Mouse (Mus musculus) erythroblast, embryonic 14.5 days (primary cell): Measurements from ENCODE around the gene Ethe1. TPM values are rescaled to one million over a fixed set of nuclear protein-coding genes. Genes with fewer than 3 reads are reported as not detected.

ENCODE experiments used
- H3K27me3 ChIP-seq: 2 replicates; pipeline ENCODE4 v1.6.1; 2012; ENCODE audit warnings: inconsistent platforms; ENCODE audit not compliant: control insufficient read depth
- H3K36me3 ChIP-seq: 2 replicates; pipeline ENCODE4 v1.6.1; 2012; ENCODE audit warnings: mild to moderate bottlenecking, inconsistent platforms; ENCODE audit not compliant: control insufficient read depth
- H3K4me1 ChIP-seq: 2 replicates; pipeline ENCODE4 v1.6.1; 2012; ENCODE audit warnings: inconsistent platforms; ENCODE audit not compliant: control insufficient read depth
- H3K4me3 ChIP-seq: replicated peaks from 2 replicates; pipeline ENCODE3; 2012; ENCODE audit warnings: moderate library complexity, mild to moderate bottlenecking, inconsistent platforms
- H3K9me3 ChIP-seq: 2 replicates; pipeline ENCODE4 v1.6.1; 2012; ENCODE audit warnings: low read length, inconsistent platforms, mixed read lengths; ENCODE audit not compliant: control insufficient read depth
- GATA1 ChIP-seq: IDR thresholded peaks from 2 replicates; pipeline ENCODE4 v1.6.1; 2012; ENCODE audit warnings: low read length, inconsistent platforms, mixed read lengths
- TAL1 ChIP-seq: IDR thresholded peaks from 3 replicates; pipeline ENCODE4 v1.6.1; 2012; ENCODE audit warnings: low read length, inconsistent platforms, mixed read lengths
- polyA plus RNA-seq: library from polyadenylated mRNA; stranded (reverse); fragments of >175 nt; gene quantifications from 2 replicates; pipeline ENCODE4 v1.2.3, GENCODE M21; 2012

Gene Ethe1
- polyA plus RNA-seq, 1 experiment: 1.8 TPM

DNA sequence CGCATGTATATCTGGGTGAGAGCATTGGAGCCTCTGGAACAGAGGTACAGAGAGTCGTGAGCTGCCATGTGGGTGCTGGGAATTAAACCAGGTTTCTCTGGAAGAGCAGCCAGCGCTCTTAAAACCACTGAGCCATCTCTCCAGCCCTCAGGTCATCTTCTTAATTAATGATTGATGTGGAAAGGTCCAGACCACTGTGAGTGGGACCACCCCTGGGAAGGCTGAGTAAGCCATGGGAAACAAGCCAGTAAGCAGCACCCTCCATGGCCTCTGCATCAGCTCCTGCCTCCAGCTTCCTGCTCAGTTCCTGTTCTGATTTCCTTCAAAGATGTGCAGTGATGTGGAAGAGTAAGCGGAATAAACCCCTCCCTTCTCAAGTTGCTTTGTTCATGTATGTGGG lies 4.8 kb downstream of the Ethe1 start:
- Histone ChIP-seq H3K27me3 (peaks cover 7% of the 10 kb centered on the region), H3K4me3 (no peak overlapping the region), H3K36me3 (no peaks in the 10 kb centered on the region), H3K9me3 (no peaks in the 10 kb centered on the region), H3K4me1 (peaks cover 66% of the 10 kb centered on the region)
- TF ChIP-seq TAL1 (no peak), GATA1 (no peak)

- Histone ChIP-seq H3K4me3 (no peak overlapping the region), H3K36me3 (no peaks in the 10 kb centered on the region), H3K4me1 (peaks cover 60% of the 10 kb centered on the region), H3K27me3 (peaks cover 2% of the 10 kb centered on the region; the same call in 1 of the 2 replicates), H3K9me3 (no peaks in the 10 kb centered on the region)
- TF ChIP-seq TAL1: no peak
- TF ChIP-seq GATA1: no peak
These were observed 5.4 kb downstream of the Ethe1 start for GRCm38 (mm10) chr7:24592781-24593180.

- TF ChIP-seq GATA1: no peak
- no peak for TF ChIP-seq TAL1
- peaks cover 58% of the 10 kb centered on the region for H3K4me1 ChIP-seq
- H3K27me3 ChIP-seq: peaks cover 2% of the 10 kb centered on the region; the same call in 1 of the 2 replicates
- no peaks in the 10 kb centered on the region for H3K9me3 ChIP-seq
- no peaks in the 10 kb centered on the region for H3K36me3 ChIP-seq
- H3K4me3 ChIP-seq: peak overlapping the region; percentile 71
These were observed 6.4 kb downstream of the Ethe1 start for GRCm38 (mm10) chr7:24593621-24594308.

DNA sequence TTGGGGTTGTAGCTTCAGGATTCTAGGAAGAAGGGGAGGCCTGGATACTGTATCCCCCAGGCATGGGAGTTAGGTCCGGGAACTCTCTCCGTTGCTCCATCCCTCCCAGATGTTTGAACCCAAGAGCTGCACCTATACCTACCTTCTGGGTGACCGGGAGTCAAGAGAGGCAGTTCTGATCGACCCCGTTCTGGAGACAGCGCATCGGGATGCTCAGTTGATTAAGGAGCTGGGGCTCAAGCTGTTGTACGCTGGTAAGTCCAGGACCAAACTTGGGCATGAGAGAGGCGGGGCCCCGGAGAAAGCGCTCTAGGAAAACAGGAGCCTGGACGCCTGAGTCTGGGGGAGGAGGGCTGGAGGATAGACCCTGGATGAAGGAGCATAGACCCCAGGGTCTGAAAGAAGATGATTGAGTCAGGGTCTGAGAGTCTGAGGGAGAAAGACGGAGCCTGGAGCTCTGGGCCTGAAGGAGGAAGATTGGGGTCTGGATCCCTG lies 7.0 kb downstream of the Ethe1 start:
- Histone ChIP-seq H3K4me3 (peak overlapping the region; percentile 71), H3K27me3 (peaks cover 2% of the 10 kb centered on the region; the same call in 1 of the 2 replicates), H3K4me1 (peaks cover 56% of the 10 kb centered on the region), H3K36me3 (no peaks in the 10 kb centered on the region), H3K9me3 (no peaks in the 10 kb centered on the region)
- no peak for TF ChIP-seq GATA1
- no peak for TF ChIP-seq TAL1

DNA sequence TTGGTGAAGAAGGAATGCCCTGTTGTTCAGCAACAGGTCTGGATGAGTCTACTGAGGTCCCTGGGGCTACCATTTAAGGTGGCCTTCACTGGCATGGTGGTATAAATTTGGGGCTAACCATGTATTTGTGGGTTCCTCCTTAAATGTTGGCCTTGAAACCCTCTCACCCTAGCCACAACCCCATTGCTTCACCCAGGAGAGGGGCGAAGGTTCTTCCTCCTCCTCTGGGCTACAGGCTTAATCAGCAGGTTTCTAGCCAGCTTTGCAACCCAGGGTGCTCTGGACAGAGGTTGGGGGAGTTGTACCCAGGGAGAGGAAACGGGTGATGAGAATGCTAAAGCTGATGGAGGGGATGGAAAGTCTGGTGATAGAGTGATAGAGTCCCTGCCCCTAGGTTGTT lies 8.1 kb downstream of the Ethe1 start:
- no peaks in the 10 kb centered on the region for H3K9me3 ChIP-seq
- peaks cover 48% of the 10 kb centered on the region for H3K4me1 ChIP-seq
- peaks cover 2% of the 10 kb centered on the region; the same call in 1 of the 2 replicates for H3K27me3 ChIP-seq
- no peak overlapping the region for H3K4me3 ChIP-seq
- TF ChIP-seq TAL1 (no peak), GATA1 (no peak)
- H3K36me3 ChIP-seq: no peaks in the 10 kb centered on the region

DNA sequence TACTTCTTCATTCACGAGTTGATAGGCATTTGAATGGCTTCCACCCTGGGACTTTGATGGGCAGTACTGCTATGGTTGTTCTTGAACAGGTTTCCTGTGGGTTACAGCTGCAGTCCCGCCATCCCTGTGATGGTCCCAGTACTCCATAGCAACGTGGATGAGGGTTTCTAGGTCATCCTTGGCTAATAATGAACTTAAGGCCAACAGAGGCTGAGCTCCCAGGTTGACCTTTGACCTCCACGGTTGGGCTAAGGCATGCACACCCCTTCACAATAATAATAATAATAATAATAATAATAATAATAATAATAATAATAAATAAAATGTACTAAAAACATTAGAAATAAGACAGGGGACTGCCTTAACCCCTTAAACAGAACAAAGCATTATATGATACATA lies 10.8 kb downstream of the Ethe1 start:
- no peaks in the 10 kb centered on the region for H3K9me3 ChIP-seq
- no peaks in the 10 kb centered on the region for H3K36me3 ChIP-seq
- no peak overlapping the region for H3K4me3 ChIP-seq
- TF ChIP-seq TAL1 (no peak), GATA1 (no peak)
- H3K4me1 ChIP-seq: peaks cover 31% of the 10 kb centered on the region
- H3K27me3 ChIP-seq: peaks cover 2% of the 10 kb centered on the region; the same call in 1 of the 2 replicates

DNA sequence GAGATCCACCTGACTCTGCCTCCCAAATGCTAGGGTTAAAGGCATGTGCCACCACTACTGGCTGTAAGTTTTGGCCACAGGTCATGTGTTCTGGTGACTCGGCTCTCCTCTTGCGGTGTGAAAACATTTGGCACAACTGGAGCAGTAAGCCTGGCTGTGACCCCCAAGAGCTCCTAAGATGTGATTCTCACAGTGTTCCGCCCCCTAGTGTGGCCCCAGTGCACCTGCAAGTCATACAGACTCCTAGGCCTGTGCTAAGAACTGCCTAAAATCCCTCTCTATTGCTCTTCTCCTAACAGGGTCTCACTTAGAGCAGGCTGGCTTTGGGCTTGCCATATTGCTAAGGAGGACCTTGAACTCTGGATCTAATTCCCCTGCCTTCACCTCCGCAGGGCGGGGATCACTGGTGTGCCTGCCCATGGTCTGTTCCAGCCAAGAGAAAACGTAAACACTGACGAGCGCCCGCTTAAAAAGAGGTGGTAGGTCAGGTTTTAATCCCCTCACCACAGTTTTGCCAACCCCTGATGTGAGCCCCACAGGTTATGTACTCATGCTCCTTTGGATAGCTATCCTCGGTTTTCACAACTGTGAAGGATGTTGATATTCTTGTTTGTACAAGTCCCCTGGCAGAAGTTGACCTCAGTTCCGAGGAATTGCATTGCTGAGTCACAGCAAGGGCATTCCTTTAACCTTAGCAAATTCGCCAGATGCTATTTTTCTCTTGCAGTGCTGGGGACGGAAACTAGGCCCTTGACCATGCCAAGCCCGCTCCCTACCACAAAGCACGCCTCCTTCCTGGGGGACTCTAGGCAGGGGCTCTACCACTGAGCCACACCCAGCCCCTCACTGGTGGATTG lies 12.1 kb downstream of the Ethe1 start:
- H3K4me3 ChIP-seq: no peak overlapping the region
- TF ChIP-seq TAL1 (no peak), GATA1 (no peak)
- peaks cover 2% of the 10 kb centered on the region; the same call in 1 of the 2 replicates for H3K27me3 ChIP-seq
- peaks cover 3% of the 10 kb centered on the region; the same call in 1 of the 2 replicates for H3K36me3 ChIP-seq
- no peaks in the 10 kb centered on the region for H3K9me3 ChIP-seq
- peaks cover 18% of the 10 kb centered on the region for H3K4me1 ChIP-seq

DNA sequence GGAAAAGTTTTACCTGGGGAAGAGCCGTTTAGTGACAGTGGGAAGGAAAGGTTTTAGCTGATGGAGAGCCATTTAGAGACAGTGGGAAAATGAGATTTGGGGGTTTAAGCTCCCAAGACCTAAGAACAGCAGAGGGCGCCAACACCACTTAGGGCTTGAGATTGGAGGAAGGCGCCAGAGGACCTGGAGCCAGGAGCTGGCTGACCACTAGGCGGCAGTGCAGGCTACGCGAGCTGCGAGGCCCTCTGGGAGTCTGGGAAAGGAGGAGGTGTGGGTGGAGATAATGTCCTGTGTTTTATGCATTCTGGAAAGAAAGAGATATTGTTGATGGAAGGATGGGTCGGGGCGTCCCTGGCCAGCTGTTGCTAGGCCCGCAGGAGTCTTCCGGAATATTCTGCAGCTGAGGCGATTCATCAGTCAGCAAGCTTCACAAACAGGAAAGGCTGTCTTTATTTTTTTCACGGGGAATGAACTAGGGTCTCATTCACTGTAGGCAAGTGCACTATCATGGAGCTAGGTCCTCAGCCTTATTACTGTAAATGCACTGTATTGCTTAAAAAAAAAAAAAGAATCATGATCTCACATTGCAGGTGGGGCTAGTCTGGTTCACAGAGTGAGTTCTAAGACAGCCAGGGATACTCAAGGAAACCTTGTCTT lies 13.7 kb downstream of the Ethe1 start:
- Histone ChIP-seq H3K4me1 (peaks cover 10% of the 10 kb centered on the region), H3K36me3 (peaks cover 3% of the 10 kb centered on the region; the same call in 1 of the 2 replicates), H3K27me3 (no peaks in the 10 kb centered on the region), H3K9me3 (no peaks in the 10 kb centered on the region), H3K4me3 (no peak overlapping the region)
- TF ChIP-seq GATA1 (no peak), TAL1 (no peak)
